Mouse (Mus musculus) embryonic facial prominence, embryonic 12.5 days (tissue): ENCODE measurements around the gene Nppa. TPM values are rescaled to one million over a fixed set of nuclear protein-coding genes. Genes with fewer than 3 reads are reported as not detected.

Experiments used
- ATAC-seq: fragments of 200-750 bp; cut with Nextera tagmentation; 2 replicates; pipeline ENCODE4 v1.8.0; 2017; ENCODE audit not compliant: insufficient number of reproducible peaks, insufficient read depth, low FRiP score, low TSS enrichment
- H3K27ac ChIP-seq: fragments of 300-500 bp; sonication (generic); 2 replicates; pipeline ENCODE4 v1.5.1; 2016; ENCODE audit warnings: mild to moderate bottlenecking
- H3K27me3 ChIP-seq: fragments of 300-500 bp; sonication (generic); 2 replicates; pipeline ENCODE4 v1.6.1; 2016; ENCODE audit warnings: mild to moderate bottlenecking, moderate library complexity
- H3K36me3 ChIP-seq: fragments of 300-500 bp; sonication (generic); 2 replicates; pipeline ENCODE4 v1.6.1; 2016; ENCODE audit warnings: mild to moderate bottlenecking
- H3K4me1 ChIP-seq: fragments of 300-500 bp; sonication (generic); 2 replicates; pipeline ENCODE4 v1.6.1; 2016
- H3K4me2 ChIP-seq: fragments of 300-500 bp; sonication (generic); replicated peaks from 2 replicates; pipeline ENCODE4 v1.6.1; 2016; ENCODE audit warnings: mild to moderate bottlenecking, moderate library complexity
- H3K4me3 ChIP-seq: fragments of 300-500 bp; sonication (generic); 2 replicates; pipeline ENCODE4 v1.5.1; 2016; ENCODE audit warnings: mild to moderate bottlenecking
- H3K9ac ChIP-seq: fragments of 300-500 bp; sonication (generic); 2 replicates; pipeline ENCODE4 v1.6.1; 2016; ENCODE audit warnings: mild to moderate bottlenecking, moderate library complexity
- H3K9me3 ChIP-seq: fragments of 300-500 bp; sonication (generic); 2 replicates; pipeline ENCODE4 v1.6.1; 2016; ENCODE audit warnings: mild to moderate bottlenecking, moderate library complexity
- WGBS: fragments of 180-500 bp; shearing (Covaris S2); methylation state at CpG from one replicate; pipeline ENCODE4 v1.1.7; 2016; 5-methylcytosine and 5-hydroxymethylcytosine counted together
- polyA plus RNA-seq: library from polyadenylated mRNA; unstranded; fragments of >200 nt; fragmentation: Nextera tagmentation; extraction: Ambion mirVana; gene quantifications from 2 replicates; pipeline ENCODE4 v1.2.1, GENCODE M21; 2016

Nppa gene
- polyA plus RNA-seq: 0.64 and 10.6 TPM in 2 replicates

GRCm38 (mm10) chr4:148000202-148000772 lies at the start of gene Nppa:
Gene Nppa, plus strand, starts transcription at chr4:148000722.
- Histone ChIP-seq H3K36me3 (peaks cover 11% of the 10 kb centered on the region), H3K4me2 (no peak within 1 kb of the TSS), H3K9me3 (no peaks in the 10 kb centered on the region), H3K27me3 (no peaks in the 10 kb centered on the region), H3K27ac (no peak within 1 kb of the TSS), H3K4me1 (no peaks in the 10 kb centered on the region), H3K9ac (no peak within 1 kb of the TSS), H3K4me3 (no peak within 1 kb of the TSS)
- no peak for ATAC-seq
- WGBS: 53% methylated on average over 12 of the region's 12 CpGs

- H3K4me3 ChIP-seq: no peak overlapping the region
- WGBS: 9% methylated on average over 4 of the region's 4 CpGs
- ATAC-seq: no peak
These were observed 46.9 kb upstream of the Nppa start for GRCm38 (mm10) chr4:147953590-147953989.

GRCm38 (mm10) chr4:147957141-147957540 lies 43.4 kb upstream of the Nppa start:
- no peaks in the 10 kb centered on the region for H3K4me1 ChIP-seq
- H3K9ac ChIP-seq: no peak overlapping the region
- H3K27me3 ChIP-seq: no peaks in the 10 kb centered on the region
- H3K4me3 ChIP-seq: no peak overlapping the region
- no peak overlapping the region for H3K4me2 ChIP-seq
- H3K9me3 ChIP-seq: no peaks in the 10 kb centered on the region
- 41% methylated on average over 11 of the region's 11 CpGs for WGBS
- H3K36me3 ChIP-seq: no peaks in the 10 kb centered on the region
- no peak for ATAC-seq
- no peak overlapping the region for H3K27ac ChIP-seq

More at GRCm38 (mm10) chr4:147953590-147953989, 46.9 kb upstream of the Nppa start:
- no peaks in the 10 kb centered on the region for H3K9me3 ChIP-seq
- no peak overlapping the region for H3K4me2 ChIP-seq
- no peaks in the 10 kb centered on the region for H3K36me3 ChIP-seq
- H3K9ac ChIP-seq: no peak overlapping the region
- H3K27me3 ChIP-seq: no peaks in the 10 kb centered on the region
- H3K4me1 ChIP-seq: no peaks in the 10 kb centered on the region
- H3K27ac ChIP-seq: no peak overlapping the region

- no peaks in the 10 kb centered on the region for H3K9me3 ChIP-seq
- WGBS: 39% methylated on average over 6 of the region's 6 CpGs
- no peaks in the 10 kb centered on the region for H3K4me1 ChIP-seq
- no peak overlapping the region for H3K27ac ChIP-seq
- no peaks in the 10 kb centered on the region for H3K27me3 ChIP-seq
- H3K36me3 ChIP-seq: no peaks in the 10 kb centered on the region
- no peak for ATAC-seq
- H3K4me2 ChIP-seq: no peak overlapping the region
- no peak overlapping the region for H3K4me3 ChIP-seq
- no peak overlapping the region for H3K9ac ChIP-seq
These were observed 40.4 kb upstream of the Nppa start for GRCm38 (mm10) chr4:147959881-147960831.

GRCm38 (mm10) chr4:147962781-147963180 lies 37.7 kb upstream of the Nppa start:
- Histone ChIP-seq H3K9ac (no peak overlapping the region), H3K9me3 (no peaks in the 10 kb centered on the region), H3K27me3 (no peaks in the 10 kb centered on the region), H3K36me3 (no peaks in the 10 kb centered on the region), H3K4me2 (no peak overlapping the region), H3K4me3 (no peak overlapping the region), H3K27ac (no peak overlapping the region), H3K4me1 (no peaks in the 10 kb centered on the region)
- ATAC-seq: no peak
- WGBS: 43% methylated on average over 6 of the region's 6 CpGs

GRCm38 (mm10) chr4:147963623-147964022 lies 36.9 kb upstream of the Nppa start:
- no peak for ATAC-seq
- Histone ChIP-seq H3K9ac (no peak overlapping the region), H3K27me3 (no peaks in the 10 kb centered on the region), H3K27ac (no peak overlapping the region), H3K4me1 (no peaks in the 10 kb centered on the region), H3K36me3 (no peaks in the 10 kb centered on the region), H3K4me2 (no peak overlapping the region), H3K4me3 (no peak overlapping the region), H3K9me3 (no peaks in the 10 kb centered on the region)
- WGBS: 86% methylated on average over 15 of the region's 15 CpGs

GRCm38 (mm10) chr4:147965712-147966111 lies 34.8 kb upstream of the Nppa start:
- Histone ChIP-seq H3K4me1 (no peaks in the 10 kb centered on the region), H3K4me3 (no peak overlapping the region), H3K9me3 (no peaks in the 10 kb centered on the region), H3K9ac (no peak overlapping the region), H3K4me2 (no peak overlapping the region), H3K36me3 (no peaks in the 10 kb centered on the region), H3K27ac (no peak overlapping the region), H3K27me3 (no peaks in the 10 kb centered on the region)
- ATAC-seq: no peak
- WGBS: 72% methylated on average over 7 of the region's 7 CpGs

GRCm38 (mm10) chr4:147968816-147969215 lies 31.7 kb upstream of the Nppa start:
- Histone ChIP-seq H3K27ac (no peak overlapping the region), H3K9me3 (no peaks in the 10 kb centered on the region), H3K4me3 (no peak overlapping the region), H3K36me3 (no peaks in the 10 kb centered on the region), H3K27me3 (no peaks in the 10 kb centered on the region), H3K4me2 (no peak overlapping the region), H3K9ac (no peak overlapping the region), H3K4me1 (no peaks in the 10 kb centered on the region)
- ATAC-seq: no peak
- 74% methylated on average over 2 of the region's 2 CpGs for WGBS

GRCm38 (mm10) chr4:147969337-147969736 lies 31.2 kb upstream of the Nppa start:
- no peak overlapping the region for H3K4me3 ChIP-seq
- no peaks in the 10 kb centered on the region for H3K36me3 ChIP-seq
- no peak overlapping the region for H3K9ac ChIP-seq
- ATAC-seq: no peak
- no peaks in the 10 kb centered on the region for H3K27me3 ChIP-seq
- H3K4me1 ChIP-seq: no peaks in the 10 kb centered on the region
- H3K9me3 ChIP-seq: no peaks in the 10 kb centered on the region
- H3K27ac ChIP-seq: no peak overlapping the region
- no peak overlapping the region for H3K4me2 ChIP-seq
- WGBS: 55% methylated on average over 9 of the region's 9 CpGs

GRCm38 (mm10) chr4:147976237-147976636 lies 24.3 kb upstream of the Nppa start:
- WGBS: 79% methylated on average over 3 of the region's 3 CpGs

GRCm38 (mm10) chr4:147977726-147978125 lies 22.8 kb upstream of the Nppa start:
- no peaks in the 10 kb centered on the region for H3K4me1 ChIP-seq
- no peaks in the 10 kb centered on the region for H3K36me3 ChIP-seq
- no peak overlapping the region for H3K4me2 ChIP-seq
- H3K9ac ChIP-seq: no peak overlapping the region
- 79% methylated on average over 4 of the region's 4 CpGs for WGBS
- no peak overlapping the region for H3K27ac ChIP-seq
- H3K9me3 ChIP-seq: no peaks in the 10 kb centered on the region
- no peaks in the 10 kb centered on the region for H3K27me3 ChIP-seq
- H3K4me3 ChIP-seq: no peak overlapping the region
- no peak for ATAC-seq

More at GRCm38 (mm10) chr4:147976237-147976636, 24.3 kb upstream of the Nppa start:
- Histone ChIP-seq H3K4me1 (no peaks in the 10 kb centered on the region), H3K36me3 (no peaks in the 10 kb centered on the region), H3K9me3 (no peaks in the 10 kb centered on the region), H3K4me3 (no peak overlapping the region), H3K9ac (no peak overlapping the region), H3K27me3 (no peaks in the 10 kb centered on the region), H3K4me2 (no peak overlapping the region), H3K27ac (no peak overlapping the region)
- ATAC-seq: no peak

GRCm38 (mm10) chr4:147978391-147978790 lies 22.1 kb upstream of the Nppa start:
- WGBS: 87% methylated on average over 6 of the region's 6 CpGs
- Histone ChIP-seq H3K9me3 (no peaks in the 10 kb centered on the region), H3K4me3 (no peak overlapping the region), H3K36me3 (no peaks in the 10 kb centered on the region), H3K9ac (no peak overlapping the region), H3K27ac (no peak overlapping the region), H3K4me1 (no peaks in the 10 kb centered on the region), H3K4me2 (no peak overlapping the region), H3K27me3 (no peaks in the 10 kb centered on the region)
- ATAC-seq: no peak
